Mouse (Mus musculus) spleen, adult 2 months (tissue): ENCODE data around the gene Cd33. TPM values are rescaled to one million over a fixed set of nuclear protein-coding genes. Genes with fewer than 3 reads are reported as not detected.

Source experiments
- DNase-seq, 2 experiments: peaks; one replicate each; pipeline versions ENCODE4 v3.0.0 to v3.0.0-alpha.2; 2012 to 2021; ENCODE audit warnings: low spot score in 2 of 2, low read depth in 1 of 2
- H3K27ac ChIP-seq: fragments of 200-500 bp; 2 replicates; pipeline ENCODE4 v1.5.1; 2012; ENCODE audit warnings: low read length, inconsistent platforms; ENCODE audit not compliant: insufficient read depth
- H3K27me3 ChIP-seq: fragments of 200-500 bp; 2 replicates; pipeline ENCODE4 v1.6.1; 2012; ENCODE audit warnings: mild to moderate bottlenecking, moderate library complexity, low read length, inconsistent platforms; ENCODE audit not compliant: control insufficient read depth, insufficient read depth
- H3K36me3 ChIP-seq: fragments of 200-500 bp; 2 replicates; pipeline ENCODE4 v1.6.1; 2012; ENCODE audit warnings: mild to moderate bottlenecking, low read length, inconsistent platforms; ENCODE audit not compliant: control insufficient read depth, insufficient read depth
- H3K4me1 ChIP-seq: fragments of 200-500 bp; 2 replicates; pipeline ENCODE4 v1.6.1; 2011; ENCODE audit warnings: inconsistent platforms; ENCODE audit not compliant: control insufficient read depth, insufficient read depth, insufficient read length
- H3K4me3 ChIP-seq: fragments of 200-500 bp; 2 replicates; pipeline ENCODE4 v1.5.1; 2011; ENCODE audit warnings: mild to moderate bottlenecking, inconsistent platforms; ENCODE audit not compliant: insufficient read depth, insufficient read length; ENCODE audit errors: extremely low read depth
- CTCF ChIP-seq: fragments of 200-500 bp; IDR thresholded peaks from 2 replicates; pipeline ENCODE4 v1.5.1; 2011; ENCODE audit warnings: mild to moderate bottlenecking, inconsistent platforms; ENCODE audit not compliant: insufficient read depth, insufficient read length, insufficient replicate concordance; ENCODE audit errors: extremely low read depth
- POLR2A ChIP-seq: fragments of 200-500 bp; IDR thresholded peaks from 2 replicates; pipeline ENCODE4 v1.6.1; 2011; ENCODE audit warnings: low read depth, low read length, inconsistent platforms
- WGBS: fragments of 180-500 bp; shearing (Covaris S2); methylation state at CpG from one replicate; pipeline ENCODE4 v1.1.7; 2018; 5-methylcytosine and 5-hydroxymethylcytosine counted together
- polyA plus RNA-seq: library from polyadenylated mRNA; depleted of rRNA; stranded (reverse); fragments of >200 nt; gene quantifications from 2 replicates; pipeline ENCODE4 v1.2.3, GENCODE M21; 2012

Gene Cd33
- polyA plus RNA-seq, 1 experiment: 19.2 TPM

- DNase-seq: no peak
- WGBS: 96% methylated on average over 2 of the region's 2 CpGs
These were observed 21.5 kb downstream of the Cd33 start for GRCm38 (mm10) chr7:43522776-43523175.

GRCm38 (mm10) chr7:43518341-43518740 is 25.9 kb downstream of the Cd33 start:
- no peak for TF ChIP-seq CTCF
- TF ChIP-seq POLR2A: no peak
- H3K36me3 ChIP-seq: no peaks in the 10 kb centered on the region
- 87% methylated on average over 15 of the region's 15 CpGs for WGBS
- no peaks in the 10 kb centered on the region for H3K27me3 ChIP-seq
- no peak overlapping the region for H3K4me3 ChIP-seq
- H3K4me1 ChIP-seq: no peaks in the 10 kb centered on the region
- DNase-seq: no peak
- no peak overlapping the region for H3K27ac ChIP-seq

More at GRCm38 (mm10) chr7:43522776-43523175, 21.5 kb downstream of the Cd33 start:
- no peaks in the 10 kb centered on the region for H3K36me3 ChIP-seq
- TF ChIP-seq POLR2A (no peak), CTCF (no peak)
- no peak overlapping the region for H3K27ac ChIP-seq
- H3K4me3 ChIP-seq: no peak overlapping the region
- H3K4me1 ChIP-seq: no peaks in the 10 kb centered on the region
- no peaks in the 10 kb centered on the region for H3K27me3 ChIP-seq

GRCm38 (mm10) chr7:43515076-43515475 is 29.2 kb downstream of the Cd33 start:
- H3K4me1 ChIP-seq: no peaks in the 10 kb centered on the region
- TF ChIP-seq CTCF: no peak
- TF ChIP-seq POLR2A: no peak
- WGBS: 94% methylated on average over 5 of the region's 5 CpGs
- no peaks in the 10 kb centered on the region for H3K27me3 ChIP-seq
- DNase-seq: no peak
- no peak overlapping the region for H3K4me3 ChIP-seq
- no peaks in the 10 kb centered on the region for H3K36me3 ChIP-seq
- no peak overlapping the region for H3K27ac ChIP-seq

GRCm38 (mm10) chr7:43512519-43512918 is 31.7 kb downstream of the Cd33 start:
- TF ChIP-seq POLR2A (no peak), CTCF (no peak)
- no peak for DNase-seq
- Histone ChIP-seq H3K27me3 (no peaks in the 10 kb centered on the region), H3K4me1 (no peaks in the 10 kb centered on the region), H3K4me3 (no peak overlapping the region), H3K27ac (no peak overlapping the region), H3K36me3 (no peaks in the 10 kb centered on the region)
- 81% methylated on average over 4 of the region's 4 CpGs for WGBS

GRCm38 (mm10) chr7:43511707-43512478 is 32.3 kb downstream of the Cd33 start:
- WGBS: 40% methylated on average over 4 of the region's 4 CpGs
- Histone ChIP-seq H3K4me1 (no peaks in the 10 kb centered on the region), H3K27me3 (no peaks in the 10 kb centered on the region), H3K4me3 (no peak overlapping the region), H3K36me3 (no peaks in the 10 kb centered on the region), H3K27ac (no peak overlapping the region)
- DNase-seq: no peak
- no peak for TF ChIP-seq CTCF
- no peak for TF ChIP-seq POLR2A

- WGBS: 22% methylated on average over 21 of the region's 21 CpGs
- Histone ChIP-seq H3K27me3 (no peaks in the 10 kb centered on the region), H3K4me1 (no peaks in the 10 kb centered on the region), H3K36me3 (no peaks in the 10 kb centered on the region), H3K27ac (no peak overlapping the region), H3K4me3 (no peak overlapping the region)
- peak; percentile 32; the same call in 1 of the 2 replicates for TF ChIP-seq CTCF
- TF ChIP-seq POLR2A: no peak
- DNase-seq: no peak
These were observed 48.7 kb downstream of the Cd33 start for GRCm38 (mm10) chr7:43495343-43496021.

DNA sequence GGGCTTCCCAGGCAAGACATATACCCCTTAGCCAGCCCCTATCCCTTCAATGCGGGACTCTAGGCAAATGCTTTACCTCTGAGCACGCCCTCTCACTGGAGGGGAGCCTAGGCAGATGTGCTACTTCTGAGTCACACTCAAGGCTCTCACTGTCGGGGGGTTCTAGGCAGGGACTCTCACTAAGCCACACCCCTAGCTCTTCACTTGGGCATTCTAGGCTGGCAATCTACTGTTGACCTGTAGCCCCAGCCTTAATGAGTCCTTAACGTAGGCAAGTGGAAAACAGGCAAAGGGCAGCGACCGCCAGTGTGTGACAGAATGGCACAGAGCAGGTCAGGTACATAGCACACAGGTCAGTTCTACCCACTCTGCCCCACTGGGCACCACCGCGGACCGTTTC is 53.4 kb downstream of the Cd33 start:
- TF ChIP-seq POLR2A: no peak
- TF ChIP-seq CTCF: no peak
- no peaks in the 10 kb centered on the region for H3K4me1 ChIP-seq
- no peaks in the 10 kb centered on the region for H3K36me3 ChIP-seq
- 64% methylated on average over 9 of the region's 9 CpGs for WGBS
- H3K27ac ChIP-seq: no peak overlapping the region
- H3K4me3 ChIP-seq: no peak overlapping the region
- H3K27me3 ChIP-seq: peaks cover 9% of the 10 kb centered on the region
- no peak for DNase-seq
